Mouse (Mus musculus) liver, embryonic 14 days (tissue): ENCODE measurements around the gene A530032D15Rik. TPM values are rescaled to one million over a fixed set of nuclear protein-coding genes. Genes with fewer than 3 reads are reported as not detected.

Experiments
- polyA plus RNA-seq: library from polyadenylated mRNA; depleted of rRNA; stranded (reverse); fragments of >200 nt; gene quantifications from 2 replicates; pipeline ENCODE4 v1.2.3, GENCODE M21; 2012; rRNA removed

A530032D15Rik gene
- 0.02 TPM in 1 of 2 replicates, not detected in the other for polyA plus RNA-seq

DNA sequence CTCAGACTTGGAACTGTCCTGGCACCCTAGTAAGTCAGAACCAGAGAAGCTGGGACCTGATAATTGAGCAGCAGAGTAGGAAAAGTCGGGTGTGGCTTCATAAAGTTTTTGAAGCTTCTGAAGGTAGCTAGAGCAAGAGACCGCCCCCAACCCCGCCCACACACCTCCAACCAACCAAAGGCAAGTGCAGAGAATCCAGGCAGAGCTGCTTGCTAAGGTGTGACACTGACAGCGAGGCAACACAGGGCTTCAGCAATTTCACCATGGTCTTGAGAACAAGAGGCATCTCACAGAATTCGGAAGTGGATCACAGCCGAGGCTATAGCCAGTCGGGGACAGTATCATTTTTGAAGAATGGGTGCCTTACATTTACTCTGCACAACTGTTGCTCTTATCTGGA lies at the start of gene A530032D15Rik:
A530032D15Rik (minus strand) TSS at position 101 of the 400 bp plus-strand sequence.

DNA sequence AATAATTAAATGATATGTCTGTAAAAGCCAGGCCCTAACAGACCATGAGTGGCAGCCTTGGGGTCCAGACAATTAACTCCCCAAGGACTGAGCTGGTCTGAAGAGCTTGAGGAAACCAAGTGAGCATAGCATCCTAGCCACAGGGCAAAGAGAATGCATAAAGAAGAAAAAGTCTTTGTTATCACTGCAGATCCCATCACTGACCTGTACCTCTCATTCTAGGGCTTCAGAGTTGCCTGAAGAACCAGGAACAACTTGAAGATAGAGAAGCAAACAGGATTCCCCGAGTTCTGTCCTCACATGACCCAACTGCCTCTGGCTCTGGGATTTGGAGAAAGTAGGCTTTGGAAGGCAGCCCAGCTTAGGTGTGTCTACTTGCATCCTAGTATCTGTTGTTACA lies 9.8 kb downstream of the A530032D15Rik start, which contains the start of gene Gm10553:
Gm10553 (plus strand) TSS at position 301 of the 400 bp plus-strand sequence.

Other genes with a start within 250 kb of the A530032D15Rik start
- not detected in 2 replicates for gene Slc16a14, start 174.7 kb downstream of the A530032D15Rik start, polyA plus RNA-seq
- gene Gm10553, start 9.7 kb downstream of the A530032D15Rik start, polyA plus RNA-seq, result not detected in 2 replicates
- 0.12 and 0.19 TPM in 2 replicates for gene C130026I21Rik, start 160.7 kb upstream of the A530032D15Rik start, polyA plus RNA-seq